Mouse (Mus musculus): ENCODE data around the gene Myo5c. TPM values are rescaled to one million over a fixed set of nuclear protein-coding genes. Genes with fewer than 3 reads are reported as not detected.
"Not testable (repeated sequence)": the region's sequence is repeated elsewhere in the genome, so short reads cannot be mapped to it uniquely, and the experiment has no call there.

Myo5c gene
- polyA plus RNA-seq, 2 experiments from 2014 or later: not detected

DNA sequence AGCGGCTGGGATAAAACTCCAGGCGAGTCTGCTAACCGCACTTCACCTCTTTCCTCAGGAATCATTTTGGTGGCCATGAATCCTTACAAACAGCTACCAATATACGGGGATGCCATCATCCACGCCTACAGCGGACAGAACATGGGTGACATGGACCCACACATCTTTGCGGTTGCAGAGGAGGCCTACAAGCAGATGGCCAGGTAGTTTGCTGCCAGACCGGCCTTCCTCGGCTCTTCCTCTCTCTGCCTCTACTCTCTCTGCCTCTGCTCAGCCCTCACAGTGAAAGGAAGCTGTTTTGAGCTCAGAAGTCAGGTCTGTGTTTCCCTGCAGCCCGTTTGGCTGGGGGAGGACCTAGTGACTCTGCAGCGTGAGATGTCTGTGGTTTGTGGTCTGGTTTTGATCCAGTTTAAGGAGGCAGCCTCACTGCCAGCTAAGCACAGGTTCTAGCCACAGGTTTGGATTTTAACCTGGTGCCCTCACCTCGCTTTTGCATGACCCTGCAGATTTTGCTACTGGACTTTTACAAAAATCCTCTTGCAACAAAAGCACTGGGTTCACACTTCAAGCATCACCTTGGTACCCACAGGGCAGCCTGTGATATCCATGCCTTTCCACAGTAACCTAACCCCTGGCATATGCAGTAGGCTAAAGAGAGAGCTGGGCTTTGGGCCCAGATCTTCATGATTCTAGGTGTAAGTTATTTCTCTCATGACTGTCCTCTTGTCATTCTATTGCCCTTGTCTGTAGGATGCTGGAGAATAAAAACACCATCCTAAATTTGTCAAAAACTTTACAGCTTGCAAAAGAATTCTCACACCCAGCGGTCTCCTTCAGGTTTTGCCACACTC lies 14.5 kb downstream of the Myo5c start:
- peak; percentile 40 for ATAC-seq

GRCm38 (mm10) chr9:75247870-75248269 lies 16.1 kb downstream of the Myo5c start:
- ATAC-seq: no peak

- no peak for ATAC-seq
These were observed 16.5 kb downstream of the Myo5c start for GRCm38 (mm10) chr9:75248359-75248758.

DNA sequence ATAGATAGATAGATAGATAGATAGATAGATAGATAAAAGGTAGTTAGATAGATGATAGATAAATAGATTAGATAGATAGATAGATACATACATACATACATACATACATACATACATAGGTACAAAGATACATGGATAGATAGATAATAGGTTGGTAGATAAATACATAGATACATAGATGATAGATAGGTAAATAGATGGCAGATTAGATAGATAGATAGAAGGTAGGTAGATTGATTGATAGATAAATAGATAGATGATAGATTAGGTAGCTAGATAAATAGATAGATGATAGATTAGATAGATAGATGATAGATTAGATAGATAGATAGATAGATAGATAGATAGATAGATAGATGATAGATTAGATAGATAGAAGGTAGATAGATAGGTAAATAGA lies 17.1 kb downstream of the Myo5c start:
- ATAC-seq: no peak

GRCm38 (mm10) chr9:75253158-75253557 lies 21.3 kb downstream of the Myo5c start:
- ATAC-seq: not testable (repeated sequence)

- no peak for ATAC-seq
These were observed 21.9 kb downstream of the Myo5c start for GRCm38 (mm10) chr9:75253766-75254165.

GRCm38 (mm10) chr9:75254196-75254955 lies 22.6 kb downstream of the Myo5c start:
- no peak for ATAC-seq

DNA sequence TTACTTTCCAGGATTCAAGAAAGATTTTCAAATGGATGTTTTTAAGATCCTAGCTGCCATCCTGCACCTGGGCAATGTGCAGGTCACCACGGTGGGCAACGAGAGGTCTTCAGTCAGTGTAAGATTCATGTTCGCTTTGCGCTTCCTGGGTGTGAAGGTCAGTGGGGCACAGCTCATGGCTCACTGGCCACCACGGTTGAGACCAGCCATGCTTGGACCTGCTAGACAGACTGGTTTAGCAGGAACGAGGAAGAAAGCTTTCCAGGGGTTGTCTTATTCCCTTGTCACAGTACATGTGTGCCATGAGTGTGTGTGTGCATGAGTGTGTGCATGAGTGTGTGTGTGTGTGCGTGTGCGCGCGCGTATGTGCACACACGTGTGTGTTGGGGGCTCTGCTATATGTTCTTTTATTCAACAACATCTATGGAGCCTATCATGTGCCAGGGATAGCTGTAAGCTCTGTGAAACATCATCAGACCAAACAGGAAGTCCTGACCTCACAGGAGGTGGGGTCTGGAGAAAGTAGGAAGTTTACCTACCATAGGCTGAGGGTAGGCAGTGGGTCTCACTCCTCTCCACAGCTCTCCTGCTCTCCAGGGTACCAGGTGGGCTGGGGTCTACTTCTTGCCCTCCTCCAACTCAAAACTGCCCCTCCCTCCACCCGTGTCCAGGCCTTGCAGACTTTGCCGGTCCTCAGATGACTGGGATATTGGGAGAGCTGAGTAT lies 24.2 kb downstream of the Myo5c start:
- ATAC-seq: peak; percentile 74

DNA sequence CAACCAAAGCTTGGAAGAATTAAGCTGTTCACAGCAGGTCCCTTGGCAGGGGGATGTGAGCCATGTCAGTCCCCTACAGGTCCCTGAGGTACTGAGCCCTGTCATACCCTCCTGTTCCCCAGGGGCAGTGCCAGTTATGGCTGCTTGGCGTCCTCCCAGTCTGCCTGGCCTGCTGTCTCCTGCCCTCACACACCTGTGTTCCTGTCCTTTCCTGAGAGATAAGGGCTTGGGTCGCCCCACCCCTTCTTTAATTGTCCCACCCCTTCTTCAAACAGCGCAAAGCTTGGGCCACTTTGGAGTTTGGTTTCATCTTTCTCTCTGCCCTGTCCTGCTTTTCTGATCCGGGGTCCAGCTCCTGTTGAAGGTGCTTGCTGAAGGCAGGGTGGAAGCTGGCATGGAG lies 27.0 kb downstream of the Myo5c start:
- ATAC-seq: no peak

DNA sequence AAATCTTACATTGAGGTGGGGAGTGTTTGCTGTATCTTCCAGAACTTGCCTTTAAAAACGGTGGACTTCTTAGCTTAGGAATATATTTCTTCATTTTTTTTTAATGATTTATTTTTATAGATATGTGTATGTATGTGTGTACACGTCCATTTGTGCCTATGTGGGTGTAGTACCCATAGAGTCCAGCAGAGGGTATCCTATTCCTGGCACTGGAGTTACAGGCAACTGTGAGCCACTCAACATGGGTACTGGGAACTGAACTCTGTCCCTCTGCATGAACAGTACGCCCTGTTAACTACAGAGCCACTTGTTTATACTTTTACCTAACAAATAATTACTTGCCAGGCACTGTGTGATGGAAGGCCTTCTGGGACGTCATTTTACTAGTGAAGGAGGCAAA lies 27.8 kb downstream of the Myo5c start:
- no peak for ATAC-seq

GRCm38 (mm10) chr9:75261332-75261872 lies 29.6 kb downstream of the Myo5c start:
- peak; percentile 17 for ATAC-seq

- ATAC-seq: peak; percentile 81
These were observed 30.5 kb downstream of the Myo5c start for GRCm38 (mm10) chr9:75262235-75262826.

GRCm38 (mm10) chr9:75264008-75264718 lies 32.3 kb downstream of the Myo5c start:
- ATAC-seq: no peak

- no peak for ATAC-seq
These were observed 35.3 kb downstream of the Myo5c start for GRCm38 (mm10) chr9:75267147-75267546.

DNA sequence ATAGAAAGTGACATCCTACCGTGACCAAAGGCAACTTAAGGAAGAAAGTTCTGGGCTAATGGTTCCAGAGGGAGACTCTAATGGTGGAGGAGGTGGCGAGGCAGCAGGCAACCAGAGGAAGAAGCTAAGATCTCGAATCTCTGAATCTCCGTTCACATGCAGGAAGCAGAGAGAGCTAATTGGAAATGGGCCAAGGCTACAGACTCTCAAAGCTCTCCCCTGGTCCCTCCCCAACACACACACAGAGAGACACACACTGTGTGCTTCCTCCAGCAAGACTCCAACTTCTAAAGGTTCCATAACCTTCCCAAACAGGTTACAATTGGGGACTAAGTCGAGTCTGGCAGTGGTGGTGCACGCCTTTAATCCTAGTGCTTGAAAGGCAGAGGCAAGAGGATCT lies 38.6 kb downstream of the Myo5c start:
- peak; percentile 41 for ATAC-seq

GRCm38 (mm10) chr9:75271539-75271938 lies 39.7 kb downstream of the Myo5c start:
- ATAC-seq: peak; percentile 66

DNA sequence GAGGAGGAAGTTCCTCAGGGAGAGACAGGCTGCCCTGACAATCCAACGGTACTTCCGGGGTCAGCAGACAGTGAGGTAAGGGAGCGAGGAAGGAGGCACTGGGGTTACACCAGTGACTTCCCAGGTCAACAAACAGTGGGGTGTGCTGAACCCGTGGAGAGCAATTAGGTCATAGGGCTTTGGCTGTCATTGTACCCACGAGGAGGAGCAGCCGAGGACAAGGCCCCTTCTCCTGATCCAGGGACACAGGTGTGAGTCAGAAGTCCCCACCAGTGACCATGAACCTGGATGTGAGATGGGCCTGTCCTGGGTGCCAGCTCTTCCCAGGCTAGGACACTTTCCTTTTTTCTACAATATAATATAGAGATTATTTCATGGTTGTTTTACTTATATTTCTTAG lies 41.8 kb downstream of the Myo5c start:
- no peak for ATAC-seq

DNA sequence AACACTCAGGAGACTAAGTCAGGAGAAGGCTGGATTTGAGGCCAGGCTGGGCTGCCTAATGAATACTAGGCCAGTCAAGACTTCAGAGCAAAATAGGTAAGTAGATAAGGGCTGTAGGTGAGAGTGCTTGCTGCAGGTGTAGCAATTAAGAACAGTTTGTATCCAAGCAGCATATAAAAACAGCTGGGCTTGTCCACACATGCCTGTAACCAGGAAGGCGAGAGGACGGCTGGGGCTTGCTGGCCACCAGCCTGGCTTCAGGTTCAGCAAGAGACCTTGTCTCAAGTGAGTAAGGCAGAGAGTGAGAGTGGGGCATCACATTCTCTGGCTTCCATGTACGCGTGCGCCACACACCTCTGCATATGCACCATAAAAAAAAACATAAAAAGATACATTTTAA lies 42.7 kb downstream of the Myo5c start:
- ATAC-seq: no peak

DNA sequence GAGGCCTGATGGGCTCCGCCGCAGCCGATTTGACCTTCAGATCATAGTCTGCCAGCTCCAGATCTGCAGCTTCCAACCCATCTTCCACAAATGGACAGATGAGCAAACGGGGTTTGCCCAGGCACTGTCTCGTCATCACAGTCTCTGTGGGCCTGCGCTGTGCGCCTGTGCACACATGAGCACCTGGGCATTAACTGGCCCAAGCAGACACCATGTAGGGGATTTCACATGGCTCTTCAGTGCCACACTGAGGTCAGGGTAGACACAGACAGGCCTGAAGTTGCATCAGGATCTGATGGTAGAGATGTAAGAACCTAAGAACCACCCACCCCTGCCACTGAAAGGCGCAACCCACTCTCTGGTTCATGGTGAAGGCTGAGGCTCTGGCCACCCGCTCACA lies 43.2 kb downstream of the Myo5c start:
- no peak for ATAC-seq

- no peak for ATAC-seq
These were observed 49.0 kb downstream of the Myo5c start for GRCm38 (mm10) chr9:75280814-75281213.

- ATAC-seq: no peak
These were observed 50.4 kb downstream of the Myo5c start for GRCm38 (mm10) chr9:75282179-75282578.

DNA sequence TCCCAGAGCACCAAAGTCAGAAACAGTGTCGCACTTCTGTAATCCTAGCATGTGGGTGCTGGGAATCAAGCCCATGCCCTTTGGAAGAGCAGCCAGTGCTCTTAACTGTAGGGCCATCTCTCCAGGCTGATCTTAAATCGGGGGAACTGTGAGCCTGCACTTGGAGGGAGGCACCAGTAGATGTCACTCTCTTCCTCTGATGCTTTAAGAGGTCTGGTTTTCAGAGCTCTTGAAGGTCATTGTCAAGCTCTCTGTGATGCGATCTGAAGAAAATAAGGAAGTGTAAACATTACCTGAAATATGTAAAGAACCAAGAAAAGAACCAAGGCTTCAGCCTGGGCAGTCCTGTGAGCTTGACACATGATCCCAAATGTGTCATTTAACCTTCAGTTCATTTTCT lies 51.0 kb downstream of the Myo5c start:
- ATAC-seq: peak; percentile 83

Data from activated CD4-positive, CD25-positive, alpha-beta regulatory T cell, adult 4 months (primary cell).